Mouse (Mus musculus): ENCODE measurements around the gene Lrch3. TPM values are rescaled to one million over a fixed set of nuclear protein-coding genes. Genes with fewer than 3 reads are reported as not detected.
A peak's percentile ranks its signal among the peaks of the same experiment; 100 is the strongest.
"Not testable (repeated sequence)": the region's sequence is repeated elsewhere in the genome, so short reads cannot be mapped to it uniquely, and the experiment has no call there.

Gene Lrch3
- polyA plus RNA-seq, 1 experiment: 32.5 TPM

DNA sequence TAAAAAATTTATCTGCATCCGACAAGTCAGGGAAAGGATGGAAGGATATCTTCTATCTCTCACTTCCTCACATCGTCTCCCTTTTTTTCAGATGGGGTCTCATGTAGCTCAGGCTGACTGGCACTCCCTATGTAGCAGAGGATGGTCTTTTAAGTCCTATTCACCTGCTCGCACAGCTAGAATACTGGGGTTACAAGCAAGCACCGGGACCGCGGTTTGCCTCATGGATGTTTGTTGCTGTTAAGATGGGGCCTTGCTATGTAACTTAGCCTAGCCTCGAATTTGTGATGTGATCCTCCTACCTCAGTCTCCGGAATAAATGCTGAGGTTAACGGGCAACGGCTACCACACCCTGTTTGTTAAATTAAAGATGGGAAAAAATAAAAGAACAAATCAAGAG lies 141.8 kb downstream of the Lrch3 start:
- Histone ChIP-seq H3K36me3 (ENCODE audit: control insufficient read depth, insufficient read depth, low read length, poor library complexity, severe bottlenecking) (peaks cover 36% of the 10 kb centered on the region), H3K9me3 (replicated peaks; ENCODE audit: control insufficient read depth, insufficient read depth, low read length, poor library complexity, severe bottlenecking) (no peaks in the 10 kb centered on the region), H3K4me1 (ENCODE audit: control insufficient read depth, insufficient read depth, low read length) (no peaks in the 10 kb centered on the region), H3K9ac (ENCODE audit: low read depth, poor library complexity, severe bottlenecking) (peak overlapping the region; percentile 96), H3K4me3 (ENCODE audit: low read depth, low read length) (peak overlapping the region; percentile 100), H3K27me3 (ENCODE audit: control insufficient read depth, insufficient read depth, low read length, poor library complexity, severe bottlenecking) (no peaks in the 10 kb centered on the region), H3K27ac (ENCODE audit: insufficient read depth, low read length) (no peak overlapping the region)
- TF ChIP-seq CTCF (IDR thresholded peaks at IDR 0.05; ENCODE audit: low read depth, low read length) (no peak), EP300 (IDR thresholded peaks at IDR 0.05; ENCODE audit: insufficient read depth, low read depth, low read length) (no peak), POLR2A (IDR thresholded peaks at IDR 0.05; ENCODE audit: insufficient read depth, low read length) (no peak)

DNA sequence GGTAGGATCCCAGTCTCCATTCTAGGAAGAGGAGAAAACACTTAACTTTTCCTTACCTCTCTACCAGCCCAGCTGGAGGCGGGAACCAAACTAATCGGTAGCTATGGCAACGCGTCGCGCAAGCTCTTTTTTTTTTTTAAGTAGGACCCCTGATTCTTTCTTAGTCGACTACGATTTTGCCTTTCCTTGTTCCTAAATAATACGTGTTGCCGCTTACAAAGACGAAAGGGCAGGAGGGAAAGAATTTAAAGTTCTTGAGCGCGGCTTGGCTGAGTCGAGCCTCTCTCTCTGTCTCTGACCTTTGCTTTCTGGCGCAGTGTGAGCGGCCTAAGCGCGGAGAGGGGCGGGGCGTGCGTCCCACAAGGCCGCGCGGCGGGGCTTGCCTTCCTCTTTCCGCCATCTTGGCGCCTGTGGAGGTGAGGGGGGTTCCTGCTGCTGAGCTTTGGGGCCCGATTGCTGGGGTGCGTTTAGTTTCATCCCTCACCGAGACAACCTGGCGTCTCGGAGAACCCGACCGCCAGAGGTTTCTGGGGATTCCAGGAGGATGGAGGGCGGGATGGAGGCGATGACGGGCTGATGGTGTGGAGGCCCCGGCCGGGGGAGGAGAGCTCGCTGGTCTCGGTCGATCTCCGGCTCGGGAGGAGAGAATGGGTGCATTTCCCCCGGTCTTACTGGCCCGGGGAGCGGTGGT lies 142.3 kb downstream of the Lrch3 start, which contains the start of the genes Iqcg and Rpl35a:
TSS of gene Iqcg (minus strand) at position 124 of the 691 bp plus-strand sequence.
TSS of gene Rpl35a (plus strand) at position 359 of the 691 bp plus-strand sequence.
- Histone ChIP-seq H3K4me1 (ENCODE audit: control insufficient read depth, insufficient read depth, low read length) (no peaks in the 10 kb centered on the region), H3K9ac (ENCODE audit: low read depth, poor library complexity, severe bottlenecking) (peak within 1 kb of the TSS; percentile 96), H3K27ac (ENCODE audit: insufficient read depth, low read length) (peak within 1 kb of the TSS; percentile 32), H3K27me3 (ENCODE audit: control insufficient read depth, insufficient read depth, low read length, poor library complexity, severe bottlenecking) (no peaks in the 10 kb centered on the region), H3K36me3 (ENCODE audit: control insufficient read depth, insufficient read depth, low read length, poor library complexity, severe bottlenecking) (peaks cover 39% of the 10 kb centered on the region), H3K4me3 (ENCODE audit: low read depth, low read length) (peak within 1 kb of the TSS; percentile 100), H3K9me3 (replicated peaks; ENCODE audit: control insufficient read depth, insufficient read depth, low read length, poor library complexity, severe bottlenecking) (no peaks in the 10 kb centered on the region)
- TF ChIP-seq POLR2A (IDR thresholded peaks at IDR 0.05; ENCODE audit: insufficient read depth, low read length): peak; percentile 27
- no peak for TF ChIP-seq CTCF (IDR thresholded peaks at IDR 0.05; ENCODE audit: low read depth, low read length)

DNA sequence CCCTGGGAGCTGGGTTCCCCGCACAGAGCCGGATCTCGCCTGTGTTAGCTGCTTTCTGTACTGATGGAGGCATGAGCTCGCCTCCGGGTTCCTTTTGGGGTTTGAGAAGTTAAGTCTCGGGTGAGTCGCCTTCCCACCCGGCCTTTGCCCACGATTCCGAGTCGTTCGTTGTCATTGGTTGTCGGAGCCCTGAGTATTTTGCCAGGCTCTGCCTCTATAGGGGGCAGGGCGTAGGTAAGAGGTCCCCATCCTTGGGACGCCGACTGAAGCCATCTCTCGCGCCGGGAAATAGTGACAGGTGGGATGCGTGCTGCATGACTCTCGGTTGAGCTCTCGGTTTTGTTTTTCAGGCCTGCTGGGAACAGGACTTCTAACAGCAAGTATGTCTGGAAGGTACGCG lies 142.9 kb downstream of the Lrch3 start:
- H3K4me1 ChIP-seq (ENCODE audit: control insufficient read depth, insufficient read depth, low read length): no peaks in the 10 kb centered on the region
- H3K27ac ChIP-seq (ENCODE audit: insufficient read depth, low read length): peak overlapping the region; percentile 32
- TF ChIP-seq POLR2A (IDR thresholded peaks at IDR 0.05; ENCODE audit: insufficient read depth, low read length) (no peak), EP300 (IDR thresholded peaks at IDR 0.05; ENCODE audit: insufficient read depth, low read depth, low read length) (no peak), CTCF (IDR thresholded peaks at IDR 0.05; ENCODE audit: low read depth, low read length) (no peak)
- H3K27me3 ChIP-seq (ENCODE audit: control insufficient read depth, insufficient read depth, low read length, poor library complexity, severe bottlenecking): no peaks in the 10 kb centered on the region
- peaks cover 39% of the 10 kb centered on the region for H3K36me3 ChIP-seq (ENCODE audit: control insufficient read depth, insufficient read depth, low read length, poor library complexity, severe bottlenecking)
- H3K4me3 ChIP-seq (ENCODE audit: low read depth, low read length): peak overlapping the region; percentile 100
- H3K9ac ChIP-seq (ENCODE audit: low read depth, poor library complexity, severe bottlenecking): peak overlapping the region; percentile 96
- no peaks in the 10 kb centered on the region for H3K9me3 ChIP-seq (replicated peaks; ENCODE audit: control insufficient read depth, insufficient read depth, low read length, poor library complexity, severe bottlenecking)

DNA sequence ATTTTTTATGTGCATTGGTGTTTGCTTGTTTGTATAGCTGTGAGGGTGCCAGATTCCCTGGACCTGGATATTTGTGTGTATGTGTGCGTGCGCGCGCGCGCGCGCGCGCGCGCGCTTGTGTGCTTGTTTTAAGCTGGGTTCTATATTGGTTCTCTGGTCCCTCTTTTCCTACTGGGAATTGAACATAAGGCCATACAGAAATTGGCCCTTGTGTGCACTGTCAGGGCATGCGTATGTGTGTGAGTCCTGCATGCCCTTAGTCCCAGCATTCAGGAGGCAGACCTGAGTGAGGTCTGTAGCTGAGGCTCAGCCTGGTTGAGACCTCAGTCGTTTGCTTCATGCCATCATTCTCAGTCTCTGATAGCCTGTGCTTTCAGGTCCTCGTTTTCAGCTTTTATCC lies 144.1 kb downstream of the Lrch3 start:
- Histone ChIP-seq H3K4me3 (ENCODE audit: low read depth, low read length) (peak overlapping the region; percentile 100), H3K4me1 (ENCODE audit: control insufficient read depth, insufficient read depth, low read length) (no peaks in the 10 kb centered on the region), H3K9ac (ENCODE audit: low read depth, poor library complexity, severe bottlenecking) (peak overlapping the region; percentile 96), H3K36me3 (ENCODE audit: control insufficient read depth, insufficient read depth, low read length, poor library complexity, severe bottlenecking) (peaks cover 39% of the 10 kb centered on the region), H3K27ac (ENCODE audit: insufficient read depth, low read length) (peak overlapping the region; percentile 57), H3K27me3 (ENCODE audit: control insufficient read depth, insufficient read depth, low read length, poor library complexity, severe bottlenecking) (no peaks in the 10 kb centered on the region), H3K9me3 (replicated peaks; ENCODE audit: control insufficient read depth, insufficient read depth, low read length, poor library complexity, severe bottlenecking) (no peaks in the 10 kb centered on the region)
- TF ChIP-seq POLR2A (IDR thresholded peaks at IDR 0.05; ENCODE audit: insufficient read depth, low read length) (no peak), EP300 (IDR thresholded peaks at IDR 0.05; ENCODE audit: insufficient read depth, low read depth, low read length) (no peak), CTCF (IDR thresholded peaks at IDR 0.05; ENCODE audit: low read depth, low read length) (no peak)

DNA sequence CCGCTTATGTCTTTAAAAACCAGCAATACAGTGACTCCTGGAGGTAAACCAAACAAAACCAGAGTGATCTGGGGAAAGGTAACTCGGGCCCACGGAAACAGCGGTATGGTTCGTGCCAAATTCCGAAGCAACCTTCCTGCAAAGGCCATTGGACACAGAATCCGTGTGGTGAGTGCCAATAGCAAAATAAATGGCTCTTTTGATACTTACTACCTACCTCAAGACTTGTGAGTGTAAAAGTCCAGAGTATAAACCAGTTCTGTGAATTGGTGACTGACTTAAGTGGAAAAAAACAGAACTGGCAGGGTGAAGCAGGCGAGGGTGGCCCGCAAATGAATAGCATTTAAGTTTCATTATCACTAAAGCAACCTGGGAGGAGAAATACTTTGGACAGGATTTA lies 144.8 kb downstream of the Lrch3 start:
- not testable (repeated sequence) for H3K4me1 ChIP-seq (ENCODE audit: control insufficient read depth, insufficient read depth, low read length); H3K27me3 ChIP-seq (ENCODE audit: control insufficient read depth, insufficient read depth, low read length, poor library complexity, severe bottlenecking); H3K4me3 ChIP-seq (ENCODE audit: low read depth, low read length); H3K9me3 ChIP-seq (replicated peaks; ENCODE audit: control insufficient read depth, insufficient read depth, low read length, poor library complexity, severe bottlenecking)
- peaks cover 39% of the 10 kb centered on the region for H3K36me3 ChIP-seq (ENCODE audit: control insufficient read depth, insufficient read depth, low read length, poor library complexity, severe bottlenecking)
- H3K9ac ChIP-seq (ENCODE audit: low read depth, poor library complexity, severe bottlenecking): peak overlapping the region; percentile 96
- peak overlapping the region; percentile 39; the same call in 1 of the 2 replicates for H3K27ac ChIP-seq (ENCODE audit: insufficient read depth, low read length)

DNA sequence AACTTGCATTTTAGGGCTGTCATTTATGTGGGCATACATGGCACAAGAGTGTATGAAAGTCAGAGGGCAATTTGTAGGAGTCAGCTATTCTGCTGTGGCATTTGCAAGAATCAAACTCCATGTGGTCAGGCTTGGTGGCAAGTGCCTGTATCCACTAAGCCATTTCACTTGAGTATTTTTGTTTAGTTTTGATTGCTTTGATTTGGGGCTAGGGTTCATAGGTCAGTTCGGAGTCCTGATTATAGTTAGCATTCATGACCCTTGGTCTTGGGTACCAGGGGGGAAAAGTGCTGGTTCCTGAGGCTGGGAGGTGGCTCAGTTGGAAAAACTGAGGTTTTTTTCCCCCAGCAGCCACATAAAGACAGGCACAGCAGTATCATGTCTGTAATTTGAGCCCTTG lies 145.6 kb downstream of the Lrch3 start:
- Histone ChIP-seq H3K36me3 (ENCODE audit: control insufficient read depth, insufficient read depth, low read length, poor library complexity, severe bottlenecking) (peaks cover 39% of the 10 kb centered on the region), H3K27me3 (ENCODE audit: control insufficient read depth, insufficient read depth, low read length, poor library complexity, severe bottlenecking) (no peaks in the 10 kb centered on the region), H3K27ac (ENCODE audit: insufficient read depth, low read length) (peak overlapping the region; percentile 39; the same call in 1 of the 2 replicates), H3K4me1 (ENCODE audit: control insufficient read depth, insufficient read depth, low read length) (no peaks in the 10 kb centered on the region), H3K4me3 (ENCODE audit: low read depth, low read length) (no peak overlapping the region), H3K9me3 (replicated peaks; ENCODE audit: control insufficient read depth, insufficient read depth, low read length, poor library complexity, severe bottlenecking) (no peaks in the 10 kb centered on the region), H3K9ac (ENCODE audit: low read depth, poor library complexity, severe bottlenecking) (no peak overlapping the region)
- TF ChIP-seq CTCF (IDR thresholded peaks at IDR 0.05; ENCODE audit: low read depth, low read length) (no peak), EP300 (IDR thresholded peaks at IDR 0.05; ENCODE audit: insufficient read depth, low read depth, low read length) (no peak), POLR2A (IDR thresholded peaks at IDR 0.05; ENCODE audit: insufficient read depth, low read length) (no peak)
